Mouse (Mus musculus) lung, adult 2 months (tissue): Measurements from ENCODE around the gene Sec14l5.

Source experiments
- CTCF ChIP-seq: fragments of 200-500 bp; IDR thresholded peaks from 2 replicates; pipeline ENCODE4 v1.5.1; 2011; ENCODE audit warnings: mild to moderate bottlenecking, low read length, control low read depth; ENCODE audit not compliant: insufficient read depth
- POLR2A ChIP-seq: fragments of 200-500 bp; IDR thresholded peaks from 2 replicates; pipeline ENCODE4 v1.6.1; 2011; ENCODE audit warnings: low read depth, mild to moderate bottlenecking, control low read depth, low read length, borderline replicate concordance; ENCODE audit errors: extremely low read depth

DNA sequence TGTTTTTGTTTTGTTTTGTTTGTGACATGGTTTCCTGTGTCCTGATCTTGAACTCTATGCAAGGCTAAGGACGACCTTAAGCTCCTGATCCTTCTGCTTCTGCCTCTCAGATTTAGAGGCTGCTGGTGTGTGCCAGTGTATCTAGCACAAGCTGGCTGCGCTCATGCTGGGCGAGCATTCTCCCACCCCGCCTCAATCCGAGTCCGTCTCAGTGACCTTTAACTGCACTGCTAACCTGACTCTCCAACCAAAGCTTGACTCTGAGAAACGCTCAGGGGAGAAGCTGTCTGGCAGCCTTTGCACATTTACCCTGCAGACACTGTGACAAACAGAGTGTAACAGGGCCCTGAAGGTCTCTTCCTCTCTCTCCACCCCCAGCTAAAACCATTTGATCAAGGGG lies 38.8 kb downstream of the Sec14l5 start:
- TF ChIP-seq CTCF (no peak), POLR2A (no peak)
